21 mouse cellular contexts compared by ENCODE assay signal in genomic region chr2:134935970-134936649, GRCm38 (mm10).
DNase-seq lines count a peak whose midpoint lies in the region; ATAC-seq and TF ChIP-seq lines count a peak whose summit lies in the region.
"Had no signal": no experiment of that assay in that cellular context is flagged by ENCODE, and none has a peak within 500 bp of the region (broad histone marks: within the 10 kb centered on the region; RNA-seq: fewer than 3 reads in every experiment).

No protein-coding gene starts in this region.

- no peaks in the 10 kb centered on the region for H3K9me3 ChIP-seq in forebrain, embryonic 15.5 days
- H3K9me3 ChIP-seq in forebrain, embryonic 12.5 days, result no peaks in the 10 kb centered on the region
- H3K9me3 ChIP-seq: heart, embryonic 12.5 days; hindbrain, embryonic 10.5 days; intestine, embryonic 15.5 days had no signal

- no peak overlapping the region for H3K9ac ChIP-seq in forebrain, embryonic 15.5 days (replicated peaks)
- H3K9ac ChIP-seq in forebrain, embryonic 12.5 days, result no peak overlapping the region
- H3K9ac ChIP-seq: heart, embryonic 12.5 days; hindbrain, embryonic 14.5 days; intestine, embryonic 15.5 days had no signal

- peak overlapping the region; percentile 62 for H3K27ac ChIP-seq in forebrain, embryonic 15.5 days (replicated peaks)
- H3K27ac ChIP-seq in forebrain, embryonic 12.5 days, result no peak overlapping the region
- H3K27ac ChIP-seq: hindbrain, embryonic 10.5 days; hindbrain, embryonic 14.5 days; intestine, embryonic 15.5 days had no signal

- peak; percentile 73 for DNase-seq in 3T3-L1 (ENCODE audit: low read depth, low spot score)
- DNase-seq in right cerebral cortex, adult 2 months (ENCODE audit: low spot score in 2 of 2), result no peak
- no peak for DNase-seq in adrenal gland, adult (ENCODE audit: inconsistent age in 2 of 2, low spot score in 1 of 2)
- no peak for DNase-seq in adrenal gland, postnatal 4 days (ENCODE audit: low spot score in 2 of 2)
- DNase-seq: adrenal gland, adult 8-10 months; B cell, adult 2 months; cerebellum, adult 18-20 months; cerebellum, adult 9-11 months; cerebellum, postnatal 36 days; gastrocnemius, postnatal 25 days; kidney, adult 18-20 months had no signal

- peaks cover 2% of the 10 kb centered on the region; the same call in 1 of the 2 replicates for H3K4me1 ChIP-seq in forebrain, embryonic 15.5 days
- H3K4me1 ChIP-seq in forebrain, embryonic 12.5 days, result peaks cover 2% of the 10 kb centered on the region
- H3K4me1 ChIP-seq: heart, embryonic 12.5 days; intestine, embryonic 15.5 days had no signal

- 58% methylated on average over 6 of the region's 6 CpGs for WGBS in forebrain, embryonic 15.5 days
- WGBS in forebrain, embryonic 12.5 days, result 85% methylated on average over 6 of the region's 6 CpGs

- no peaks in the 10 kb centered on the region for H3K36me3 ChIP-seq in forebrain, embryonic 15.5 days
- no peaks in the 10 kb centered on the region for H3K36me3 ChIP-seq in forebrain, embryonic 12.5 days (replicated peaks)
- H3K36me3 ChIP-seq in C2C12 (ENCODE audit: control insufficient read depth, insufficient read depth), result no peaks in the 10 kb centered on the region
- H3K36me3 ChIP-seq: heart, embryonic 12.5 days; hindbrain, embryonic 10.5 days; intestine, embryonic 15.5 days had no signal

- peak; percentile 84 for ATAC-seq in forebrain, embryonic 15.5 days (replicated peaks)
- ATAC-seq in forebrain, embryonic 12.5 days (ENCODE audit: low FRiP score), result no peak
- ATAC-seq in common myeloid progenitor, adult 5-6 weeks (replicated peaks; ENCODE audit: low read depth, poor library complexity, severe bottlenecking), result peak; percentile 79
- ATAC-seq: activated CD4-positive, CD25-positive, alpha-beta regulatory T cell, adult 4 months; intestine, embryonic 15.5 days; Patski had no signal

- no peaks in the 10 kb centered on the region for H3K79me2 ChIP-seq in C2C12 (ENCODE audit: control insufficient read depth, insufficient read depth)

- TF ChIP-seq CTCF in C2C12 (IDR thresholded peaks at IDR 0.05; ENCODE audit: control insufficient read depth, insufficient read depth, insufficient read length), result no peak

- no peak overlapping the region for H3ac ChIP-seq in C2C12 (ENCODE audit: control insufficient read depth, insufficient read length, low read depth)

- no peaks in the 10 kb centered on the region for H3K79me3 ChIP-seq in C2C12 (ENCODE audit: low read depth)

- H3K4me3 ChIP-seq in forebrain, embryonic 15.5 days, result no peak overlapping the region
- no peak overlapping the region for H3K4me3 ChIP-seq in forebrain, embryonic 12.5 days (replicated peaks)
- no peak overlapping the region for H3K4me3 ChIP-seq in C2C12 (ENCODE audit: insufficient read depth, poor library complexity, severe bottlenecking)
- H3K4me3 ChIP-seq: heart, embryonic 12.5 days; hindbrain, embryonic 10.5 days; intestine, embryonic 15.5 days had no signal

- H3K27me3 ChIP-seq in forebrain, embryonic 15.5 days, result no peaks in the 10 kb centered on the region
- H3K27me3 ChIP-seq in forebrain, embryonic 12.5 days, result no peaks in the 10 kb centered on the region
- no peaks in the 10 kb centered on the region for H3K27me3 ChIP-seq in C2C12 (ENCODE audit: control insufficient read depth, insufficient read depth, insufficient read length)
- H3K27me3 ChIP-seq: heart, embryonic 12.5 days; intestine, embryonic 15.5 days had no signal

- no peak overlapping the region for H3K4me2 ChIP-seq in forebrain, embryonic 15.5 days (replicated peaks)
- no peak overlapping the region for H3K4me2 ChIP-seq in forebrain, embryonic 12.5 days
- H3K4me2 ChIP-seq: heart, embryonic 12.5 days; hindbrain, embryonic 14.5 days; intestine, embryonic 15.5 days had no signal

TF ChIP-seq in C2C12, 6 proteins besides CTCF, POLR2A, EP300 and RAD21:
- no peak for TF ChIP-seq USF1 (IDR thresholded peaks at IDR 0.05; ENCODE audit: low read depth)
- peak; percentile 19 for TF ChIP-seq CEBPB (IDR thresholded peaks at IDR 0.05; ENCODE audit: low read depth)
